Mouse (Mus musculus) liver, embryonic 14.5 days (tissue): ENCODE measurements at regions not wholly inside any gene's neighbourhood (a gene's known extent, or its start where the extent isn't known, plus 50 kb on each side); places are given as distances from the start of the nearest gene placed in this dataset.

Experiments used
- ATAC-seq: fragments of 200-750 bp; cut with Nextera tagmentation; 2 replicates; pipeline ENCODE4 v1.8.0; 2017; ENCODE audit warnings: moderate number of reproducible peaks, mild to moderate bottlenecking, moderate library complexity; ENCODE audit not compliant: insufficient read depth
- DNase-seq, 3 experiments: peaks; one replicate each; pipeline ENCODE4 v3.0.0-alpha.2; 2012 to 2013; ENCODE audit warnings: low read depth in 3 of 3, low spot score in 3 of 3
- H3K27ac ChIP-seq: fragments of 300-500 bp; sonication (generic); 2 replicates; pipeline ENCODE4 v1.5.1; 2014; ENCODE audit warnings: moderate library complexity, mild to moderate bottlenecking, control low read depth, inconsistent platforms
- H3K27me3 ChIP-seq: fragments of 300-500 bp; sonication (generic); 2 replicates; pipeline ENCODE4 v1.6.1; 2014; ENCODE audit warnings: mild to moderate bottlenecking, low read length, moderate library complexity; ENCODE audit not compliant: control insufficient read depth, insufficient read depth
- H3K36me3 ChIP-seq: fragments of 300-500 bp; sonication (generic); replicated peaks from 2 replicates; pipeline ENCODE4 v1.6.1; 2014; ENCODE audit warnings: low read depth; ENCODE audit not compliant: control insufficient read depth, insufficient read depth
- H3K4me1 ChIP-seq, 2 experiments: fragments of 200-500 bp in 1 of 2; fragments of 300-500 bp in 1 of 2; sonication (generic) in 1 of 2; replicated peaks; 2 replicates each; pipeline ENCODE4 v1.6.1; 2012 to 2014; ENCODE audit warnings: antibody characterized with exemption in 1 of 2, inconsistent platforms in 1 of 2, low read length in 1 of 2; ENCODE audit not compliant: control insufficient read depth in 2 of 2, insufficient read depth in 2 of 2
- H3K4me2 ChIP-seq: fragments of 300-500 bp; sonication (generic); 2 replicates; pipeline ENCODE4 v1.6.1; 2014; ENCODE audit warnings: low read depth, mild to moderate bottlenecking, control low read depth, moderate library complexity
- H3K4me3 ChIP-seq, 2 experiments: fragments of 200-500 bp in 1 of 2; fragments of 300-500 bp in 1 of 2; sonication (generic) in 1 of 2; 2 replicates each; pipeline ENCODE4 v1.5.1; 2012 to 2014; ENCODE audit warnings: low read depth in 2 of 2, low read length in 2 of 2, mild to moderate bottlenecking in 2 of 2, control low read depth in 1 of 2, inconsistent platforms in 1 of 2, moderate library complexity in 1 of 2; ENCODE audit not compliant: insufficient read depth in 1 of 2
- H3K9ac ChIP-seq: fragments of 300-500 bp; sonication (generic); replicated peaks from 2 replicates; pipeline ENCODE4 v1.6.1; 2014; ENCODE audit warnings: mild to moderate bottlenecking, control low read depth, moderate library complexity
- H3K9me3 ChIP-seq: fragments of 300-500 bp; sonication (generic); 2 replicates; pipeline ENCODE4 v1.6.1; 2016; ENCODE audit warnings: low read length, mixed read lengths; ENCODE audit not compliant: control insufficient read depth
- CTCF ChIP-seq: IDR thresholded peaks from 2 replicates; pipeline ENCODE4 v1.5.1; 2016; ENCODE audit warnings: antibody characterized with exemption, low read depth, control low read depth
- EP300 ChIP-seq: IDR thresholded peaks from 2 replicates; pipeline ENCODE4 v1.6.1; 2016; ENCODE audit warnings: antibody characterized with exemption, low read depth
- WGBS: fragments of 180-500 bp; shearing (Covaris S2); extraction: QIAGEN DNeasy Blood & Tissue Kit; methylation state at CpG from one replicate; pipeline ENCODE4 v1.1.7; 2014; ENCODE audit not compliant: insufficient replicate concordance; 5-methylcytosine and 5-hydroxymethylcytosine counted together

DNA sequence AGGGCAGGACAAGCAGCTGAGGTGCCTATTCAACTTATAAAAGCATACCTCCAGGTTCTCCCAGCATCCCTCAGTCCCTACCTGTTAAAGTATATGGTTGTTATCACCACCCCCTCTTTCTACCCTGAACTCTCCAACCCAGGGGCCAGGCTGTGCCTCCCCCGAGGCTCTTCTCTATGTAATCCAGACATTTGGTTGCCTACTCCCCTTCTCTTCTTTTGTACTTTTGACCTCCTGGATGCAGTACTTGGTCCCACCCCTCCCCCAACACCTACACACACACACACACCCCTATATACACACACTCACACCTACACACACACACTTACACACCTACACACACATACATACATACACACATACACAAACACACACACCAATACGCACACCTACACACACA lies 180.4 kb upstream of the Frmd6 start:
- Histone ChIP-seq H3K4me2 (no peak overlapping the region), H3K36me3 (no peaks in the 10 kb centered on the region), H3K4me3 (no peak overlapping the region), H3K27ac (no peak overlapping the region), H3K27me3 (no peaks in the 10 kb centered on the region), H3K4me1 (no peaks in the 10 kb centered on the region; a peak in 2 of 4 replicates), H3K9ac (no peak overlapping the region), H3K9me3 (no peaks in the 10 kb centered on the region)
- DNase-seq: no peak
- no peak for ATAC-seq
- WGBS: 67% methylated on average over 2 of the region's 2 CpGs
- no peak for TF ChIP-seq EP300
- TF ChIP-seq CTCF: no peak

DNA sequence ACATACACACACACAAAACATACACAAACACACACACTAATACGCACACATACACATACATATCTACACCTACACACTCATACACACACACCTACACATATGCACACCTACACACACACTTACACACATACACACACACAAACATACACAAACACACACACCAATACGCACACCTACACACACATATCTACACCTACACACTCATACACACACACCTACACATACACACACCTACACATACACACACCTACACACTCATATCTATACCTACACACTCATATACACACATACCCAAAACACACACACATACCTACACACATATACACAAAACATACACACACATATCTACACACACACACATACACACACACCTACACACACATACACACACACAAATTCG lies 179.9 kb upstream of the Frmd6 start:
- H3K27me3 ChIP-seq: no peaks in the 10 kb centered on the region
- H3K36me3 ChIP-seq: no peaks in the 10 kb centered on the region
- no peak overlapping the region for H3K4me3 ChIP-seq
- no peaks in the 10 kb centered on the region for H3K9me3 ChIP-seq
- TF ChIP-seq CTCF: no peak
- TF ChIP-seq EP300: no peak
- 49% methylated on average over 3 of the region's 3 CpGs for WGBS
- no peak overlapping the region for H3K27ac ChIP-seq
- no peak overlapping the region for H3K4me2 ChIP-seq
- DNase-seq (no peak), ATAC-seq (no peak)
- no peak overlapping the region for H3K9ac ChIP-seq
- no peaks in the 10 kb centered on the region; a peak in 2 of 4 replicates for H3K4me1 ChIP-seq

DNA sequence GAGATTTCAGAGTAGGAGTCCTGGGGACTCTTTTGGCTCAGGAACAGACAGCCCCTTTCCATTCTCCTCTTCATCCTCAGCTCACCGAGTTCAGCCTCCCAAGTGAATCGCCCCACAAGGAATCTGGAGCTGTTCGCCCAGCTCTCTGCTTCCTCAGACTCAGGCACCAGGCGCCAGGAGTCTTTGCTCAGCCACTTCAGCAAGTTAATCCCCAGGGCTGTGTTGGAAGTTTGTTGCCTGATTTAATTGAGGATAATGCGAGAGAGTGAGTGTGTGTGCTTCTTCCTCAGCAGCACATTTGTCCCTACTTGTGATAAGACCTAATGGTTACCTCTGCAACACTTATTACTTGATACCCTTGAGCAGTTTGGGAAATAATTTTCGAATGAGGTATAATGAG lies 177.8 kb upstream of the Frmd6 start:
- Histone ChIP-seq H3K27me3 (no peaks in the 10 kb centered on the region), H3K27ac (no peak overlapping the region), H3K4me3 (no peak overlapping the region), H3K9ac (no peak overlapping the region), H3K9me3 (no peaks in the 10 kb centered on the region), H3K4me2 (no peak overlapping the region), H3K36me3 (no peaks in the 10 kb centered on the region), H3K4me1 (no peaks in the 10 kb centered on the region; a peak in 2 of 4 replicates)
- ATAC-seq (no peak), DNase-seq (no peak)
- WGBS: 42% methylated on average over 6 of the region's 6 CpGs
- no peak for TF ChIP-seq CTCF
- TF ChIP-seq EP300: no peak

DNA sequence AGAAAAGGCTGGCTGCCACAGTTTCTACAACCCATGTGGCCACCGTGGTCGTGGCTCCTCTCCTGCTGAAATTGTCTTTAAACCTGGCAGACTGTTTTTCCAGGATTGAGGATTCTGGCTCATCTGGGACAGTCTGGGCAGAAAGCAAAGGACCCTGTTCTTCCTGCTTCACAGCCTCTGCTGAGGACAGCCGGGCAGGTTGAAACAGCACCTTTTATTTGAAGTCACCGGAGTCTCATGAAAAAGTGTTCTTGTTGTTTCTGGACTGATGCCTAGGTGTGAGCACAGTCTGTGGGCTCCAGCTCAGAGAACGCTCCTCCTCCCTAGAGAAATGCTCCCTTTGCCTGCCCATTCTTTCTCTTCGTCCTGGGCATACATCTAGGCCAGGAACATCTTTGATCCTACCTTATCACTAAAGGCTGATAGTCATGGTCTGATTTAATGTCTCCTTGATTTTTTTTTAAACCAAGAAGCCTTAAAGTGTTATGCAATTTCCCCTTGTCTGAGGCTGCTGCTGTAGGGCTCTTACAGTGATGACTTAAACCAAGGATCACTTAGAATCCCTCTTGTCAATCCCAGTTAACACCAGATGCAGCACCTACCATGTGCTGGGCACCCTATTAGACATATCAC lies 177.0 kb upstream of the Frmd6 start:
- WGBS: 57% methylated on average over 6 of the region's 6 CpGs

DNA sequence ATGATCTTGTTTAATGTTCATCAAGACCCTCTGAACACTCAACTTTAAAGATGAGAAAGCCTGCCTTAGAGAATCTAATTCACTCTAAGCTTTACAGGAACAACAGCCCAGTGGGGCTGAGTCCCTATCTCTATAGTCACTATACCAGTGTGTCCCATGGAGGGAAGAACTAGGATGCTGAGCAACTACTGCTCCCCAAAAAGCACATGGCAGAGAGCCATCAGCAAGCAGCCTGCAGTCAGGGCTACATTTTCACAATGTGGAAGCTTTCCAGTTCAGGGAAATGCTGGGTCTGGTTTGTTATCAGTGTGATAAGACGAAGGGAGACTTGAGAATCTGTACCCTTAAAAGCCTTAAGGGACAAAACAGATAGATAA lies 176.5 kb upstream of the Frmd6 start:
- WGBS: 9% methylated on average over 1 of the region's 1 CpGs
- H3K4me3 ChIP-seq: no peak overlapping the region
- no peak for DNase-seq

More for the DNA sequence above, 177.0 kb upstream of the Frmd6 start:
- Histone ChIP-seq H3K36me3 (no peaks in the 10 kb centered on the region), H3K4me2 (no peak overlapping the region), H3K27ac (no peak overlapping the region), H3K9me3 (no peaks in the 10 kb centered on the region), H3K27me3 (no peaks in the 10 kb centered on the region), H3K9ac (no peak overlapping the region), H3K4me3 (no peak overlapping the region), H3K4me1 (no peaks in the 10 kb centered on the region; a peak in 2 of 4 replicates)
- TF ChIP-seq CTCF (no peak), EP300 (no peak)
- ATAC-seq (no peak), DNase-seq (no peak)

More for the DNA sequence above, 176.5 kb upstream of the Frmd6 start:
- TF ChIP-seq CTCF (no peak), EP300 (no peak)
- H3K4me1 ChIP-seq: no peaks in the 10 kb centered on the region; a peak in 2 of 4 replicates
- no peak overlapping the region for H3K4me2 ChIP-seq
- no peak for ATAC-seq
- no peaks in the 10 kb centered on the region for H3K27me3 ChIP-seq
- no peaks in the 10 kb centered on the region for H3K9me3 ChIP-seq
- H3K36me3 ChIP-seq: no peaks in the 10 kb centered on the region
- no peak overlapping the region for H3K27ac ChIP-seq
- no peak overlapping the region for H3K9ac ChIP-seq
